Mouse (Mus musculus): ENCODE measurements around the gene Ptpn6. TPM values are rescaled to one million over a fixed set of nuclear protein-coding genes. Genes with fewer than 3 reads are reported as not detected.
A peak's percentile ranks its signal among the peaks of the same experiment; 100 is the strongest.

The Ptpn6 gene
- polyA plus RNA-seq (2014; fragmentation: Nextera tagmentation; extraction: Ambion mirVana) = 2.1 and 5.6 TPM in 2 replicates

DNA sequence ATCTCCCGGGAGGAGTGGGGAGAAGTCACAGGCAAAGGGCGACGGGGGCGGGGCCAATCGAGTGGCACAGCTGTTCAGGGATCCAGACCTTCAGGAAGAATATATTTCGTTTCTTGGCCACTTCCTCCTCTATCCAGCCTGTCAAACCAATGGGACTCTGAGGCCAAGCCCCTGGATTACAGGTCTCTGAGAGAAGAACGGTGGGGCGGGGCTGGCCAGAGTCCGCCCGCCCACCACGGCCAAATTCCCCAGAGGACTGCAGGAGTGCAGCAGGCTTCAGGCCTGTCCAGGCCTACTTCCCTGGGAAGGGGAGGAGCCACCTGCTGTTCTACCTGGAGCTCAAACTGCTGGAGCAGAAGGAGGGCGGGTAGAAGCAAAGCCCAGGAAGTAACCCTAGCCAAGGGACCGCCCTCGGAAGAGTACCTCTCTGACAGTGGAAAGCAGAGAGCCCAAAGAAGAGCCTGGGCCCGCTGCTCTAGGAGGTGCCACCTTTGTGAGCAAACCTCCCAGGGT lies at the start of gene Ptpn6:
Gene Ptpn6, minus strand, starts transcription at position 204 of the 513 bp plus-strand sequence.
- H3K9ac ChIP-seq (replicated peaks; ENCODE audit: low read length) = no peak within 1 kb of the TSS; the same call in 1 of the 2 replicates
- H3K36me3 ChIP-seq (ENCODE audit: control insufficient read depth, insufficient read depth, low read length) = peaks cover 18% of the 10 kb centered on the region
- H3K4me1 ChIP-seq (ENCODE audit: control insufficient read depth, insufficient read depth, low read length) = peaks cover 25% of the 10 kb centered on the region
- H3K4me3 ChIP-seq (replicated peaks; ENCODE audit: low read depth, low read length) = no peak within 1 kb of the TSS
- ATAC-seq (ENCODE audit: low FRiP score, low TSS enrichment) = no peak
- DNase-seq = no peak
- no peak within 1 kb of the TSS for H3K27ac ChIP-seq (replicated peaks; ENCODE audit: low read depth, low read length)
- peak within 1 kb of the TSS; percentile 77; the same call in 1 of the 2 replicates for H3K4me2 ChIP-seq (ENCODE audit: low read length)
- no peaks in the 10 kb centered on the region for H3K9me3 ChIP-seq (ENCODE audit: control insufficient read depth, low read length)
- no peaks in the 10 kb centered on the region for H3K27me3 ChIP-seq (ENCODE audit: control insufficient read depth, insufficient read depth, low read length)
- 23% methylated on average over 15 of the region's 15 CpGs for WGBS

DNA sequence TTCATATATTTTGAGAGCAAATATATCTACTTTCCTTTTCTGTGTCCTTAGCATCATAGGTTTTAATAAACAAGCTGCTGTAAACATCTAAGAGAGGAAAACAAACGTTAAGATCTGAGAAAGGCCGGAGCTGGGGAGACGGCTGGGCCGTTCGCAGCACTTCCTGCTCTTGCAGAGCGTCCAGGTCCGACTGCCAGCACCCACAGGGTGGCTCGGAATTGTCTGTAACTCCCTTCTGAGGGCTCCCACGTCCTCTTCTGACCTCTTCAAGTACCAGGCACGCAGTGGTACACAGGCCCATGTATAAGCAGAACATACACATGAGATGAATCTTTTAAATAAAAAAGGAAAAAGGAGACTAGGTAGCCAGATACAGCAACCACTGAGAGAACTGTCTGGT lies 49.2 kb upstream of the Ptpn6 start:
- ATAC-seq (ENCODE audit: low FRiP score, low TSS enrichment) = no peak
- WGBS = 77% methylated on average over 10 of the region's 10 CpGs

DNA sequence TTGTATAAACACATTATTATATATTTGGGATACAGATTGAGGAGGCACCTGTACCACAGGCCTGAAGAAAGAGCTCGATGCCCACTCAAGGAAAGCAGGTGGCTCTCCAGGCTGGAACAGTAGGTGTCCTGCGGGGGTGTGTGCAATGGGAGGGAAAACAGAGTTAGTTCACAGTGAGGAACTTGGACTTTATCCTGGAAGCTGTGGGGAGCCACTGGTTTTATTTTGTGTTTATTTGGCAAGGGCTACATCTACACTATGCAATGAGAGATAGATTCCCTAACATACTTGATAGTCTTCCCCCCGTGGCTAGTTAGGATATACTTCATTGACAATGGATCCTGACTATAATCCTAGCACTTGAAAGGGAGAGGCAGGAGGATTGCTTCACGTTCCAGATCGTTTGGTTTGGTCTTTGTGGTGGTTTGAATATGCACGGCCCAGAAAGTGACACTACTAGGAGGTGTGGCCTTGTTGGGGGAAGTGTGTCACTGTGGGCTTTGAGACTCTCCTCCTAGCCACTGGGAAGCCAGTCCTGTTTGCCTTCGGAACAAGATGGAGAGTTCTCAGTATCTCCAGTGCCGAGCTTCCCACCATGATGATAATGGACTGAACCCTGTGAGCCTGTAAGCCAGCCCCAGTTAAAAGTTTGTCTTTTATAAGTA lies 48.4 kb upstream of the Ptpn6 start:
- no peak for ATAC-seq (ENCODE audit: low FRiP score, low TSS enrichment)
- H3K9ac ChIP-seq (replicated peaks; ENCODE audit: low read length) = no peak overlapping the region
- DNase-seq = no peak
- no peaks in the 10 kb centered on the region for H3K9me3 ChIP-seq (ENCODE audit: control insufficient read depth, low read length)
- no peak overlapping the region for H3K4me2 ChIP-seq (ENCODE audit: low read length)
- no peak overlapping the region for H3K4me3 ChIP-seq (replicated peaks; ENCODE audit: low read depth, low read length)
- 50% methylated on average over 8 of the region's 8 CpGs for WGBS
- no peaks in the 10 kb centered on the region for H3K36me3 ChIP-seq (ENCODE audit: control insufficient read depth, insufficient read depth, low read length)
- no peaks in the 10 kb centered on the region for H3K4me1 ChIP-seq (ENCODE audit: control insufficient read depth, insufficient read depth, low read length)
- no peak overlapping the region for H3K27ac ChIP-seq (replicated peaks; ENCODE audit: low read depth, low read length)
- no peaks in the 10 kb centered on the region for H3K27me3 ChIP-seq (ENCODE audit: control insufficient read depth, insufficient read depth, low read length)

More for the DNA sequence above, 49.2 kb upstream of the Ptpn6 start:
- Histone ChIP-seq H3K4me1 (ENCODE audit: control insufficient read depth, insufficient read depth, low read length) (no peaks in the 10 kb centered on the region), H3K4me3 (replicated peaks; ENCODE audit: low read depth, low read length) (no peak overlapping the region), H3K36me3 (ENCODE audit: control insufficient read depth, insufficient read depth, low read length) (no peaks in the 10 kb centered on the region), H3K27ac (replicated peaks; ENCODE audit: low read depth, low read length) (no peak overlapping the region), H3K9me3 (ENCODE audit: control insufficient read depth, low read length) (no peaks in the 10 kb centered on the region), H3K27me3 (ENCODE audit: control insufficient read depth, insufficient read depth, low read length) (no peaks in the 10 kb centered on the region), H3K4me2 (ENCODE audit: low read length) (no peak overlapping the region), H3K9ac (replicated peaks; ENCODE audit: low read length) (no peak overlapping the region)
- DNase-seq = no peak

DNA sequence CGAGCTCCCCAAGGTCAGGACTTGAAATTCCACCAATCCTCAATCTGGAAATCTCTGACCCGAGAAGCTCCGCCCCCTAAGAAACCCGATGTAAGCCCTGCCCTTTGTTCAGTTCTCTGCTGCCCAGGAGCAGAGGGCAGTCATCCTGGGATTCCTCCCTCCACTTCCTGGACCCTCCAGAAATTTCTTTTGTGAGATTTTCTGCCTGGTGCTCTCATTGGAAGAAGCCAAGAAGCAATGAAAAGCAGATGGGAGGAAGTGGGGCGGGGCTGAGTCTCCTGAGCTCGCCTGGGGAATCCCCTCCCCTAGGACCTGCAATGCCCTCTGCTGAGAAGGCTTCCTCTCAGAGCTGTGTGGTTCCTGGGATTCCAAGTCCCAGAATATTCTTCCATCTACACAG lies 43.9 kb upstream of the Ptpn6 start:
- ATAC-seq (ENCODE audit: low FRiP score, low TSS enrichment) (no peak), DNase-seq (peak; percentile 22)
- Histone ChIP-seq H3K4me3 (replicated peaks; ENCODE audit: low read depth, low read length) (no peak overlapping the region), H3K27me3 (ENCODE audit: control insufficient read depth, insufficient read depth, low read length) (no peaks in the 10 kb centered on the region), H3K4me2 (ENCODE audit: low read length) (no peak overlapping the region), H3K27ac (replicated peaks; ENCODE audit: low read depth, low read length) (no peak overlapping the region), H3K4me1 (ENCODE audit: control insufficient read depth, insufficient read depth, low read length) (peaks cover 15% of the 10 kb centered on the region; the same call in 1 of the 2 replicates), H3K36me3 (ENCODE audit: control insufficient read depth, insufficient read depth, low read length) (no peaks in the 10 kb centered on the region), H3K9ac (replicated peaks; ENCODE audit: low read length) (no peak overlapping the region), H3K9me3 (ENCODE audit: control insufficient read depth, low read length) (no peaks in the 10 kb centered on the region)
- 28% methylated on average over 6 of the region's 6 CpGs for WGBS

DNA sequence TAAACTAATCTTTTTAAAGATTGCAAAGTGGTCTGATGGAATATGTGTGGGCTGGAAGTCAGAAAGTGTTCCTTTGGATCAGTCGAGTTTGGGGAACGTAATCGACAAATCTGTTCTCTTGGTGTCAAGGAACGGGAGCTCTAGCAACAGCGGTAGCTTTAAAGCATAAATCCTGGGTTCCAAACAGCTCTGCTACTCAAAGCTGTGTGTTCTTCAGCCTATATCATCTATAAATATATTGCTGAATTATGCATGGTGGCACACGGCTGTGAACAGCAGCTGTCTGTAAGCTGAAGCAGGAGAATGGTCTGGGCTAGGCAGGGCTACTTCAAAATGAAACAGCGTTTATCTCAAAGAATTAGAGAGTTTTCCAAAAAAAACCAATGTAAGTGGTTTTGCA lies 42.4 kb upstream of the Ptpn6 start:
- ATAC-seq (ENCODE audit: low FRiP score, low TSS enrichment) = no peak
- no peak for DNase-seq
- Histone ChIP-seq H3K9ac (replicated peaks; ENCODE audit: low read length) (no peak overlapping the region), H3K36me3 (ENCODE audit: control insufficient read depth, insufficient read depth, low read length) (no peaks in the 10 kb centered on the region), H3K9me3 (ENCODE audit: control insufficient read depth, low read length) (no peaks in the 10 kb centered on the region), H3K27me3 (ENCODE audit: control insufficient read depth, insufficient read depth, low read length) (no peaks in the 10 kb centered on the region), H3K4me2 (ENCODE audit: low read length) (no peak overlapping the region), H3K4me3 (replicated peaks; ENCODE audit: low read depth, low read length) (no peak overlapping the region), H3K27ac (replicated peaks; ENCODE audit: low read depth, low read length) (no peak overlapping the region), H3K4me1 (ENCODE audit: control insufficient read depth, insufficient read depth, low read length) (peaks cover 15% of the 10 kb centered on the region; the same call in 1 of the 2 replicates)
- WGBS = 86% methylated on average over 7 of the region's 7 CpGs

DNA sequence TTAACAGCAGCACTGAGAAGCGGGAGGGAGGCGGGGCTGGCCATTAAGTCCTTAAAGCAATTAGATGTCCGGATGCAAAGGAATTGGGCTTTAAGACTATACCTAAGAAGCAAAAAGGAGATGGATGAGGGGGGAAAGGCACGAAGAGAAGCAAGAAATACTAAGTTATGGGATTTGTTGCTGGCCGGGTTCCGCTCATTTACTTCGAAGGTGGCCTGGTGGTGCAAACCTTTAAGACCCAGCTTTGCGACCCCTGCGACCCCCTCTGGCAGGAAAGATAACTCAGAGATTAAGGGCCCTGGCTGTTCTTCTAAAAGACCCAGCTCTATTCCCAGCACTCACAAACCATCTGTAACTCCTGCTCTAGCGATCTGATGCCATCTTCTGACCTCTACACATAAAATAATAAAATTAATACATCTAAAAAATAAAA lies 41.5 kb upstream of the Ptpn6 start:
- Histone ChIP-seq H3K4me3 (replicated peaks; ENCODE audit: low read depth, low read length) (peak overlapping the region; percentile 30), H3K9me3 (ENCODE audit: control insufficient read depth, low read length) (no peaks in the 10 kb centered on the region), H3K4me2 (ENCODE audit: low read length) (peak overlapping the region; percentile 58), H3K27ac (replicated peaks; ENCODE audit: low read depth, low read length) (no peak overlapping the region), H3K9ac (replicated peaks; ENCODE audit: low read length) (peak overlapping the region; percentile 10; the same call in 1 of the 2 replicates), H3K36me3 (ENCODE audit: control insufficient read depth, insufficient read depth, low read length) (no peaks in the 10 kb centered on the region), H3K27me3 (ENCODE audit: control insufficient read depth, insufficient read depth, low read length) (no peaks in the 10 kb centered on the region), H3K4me1 (ENCODE audit: control insufficient read depth, insufficient read depth, low read length) (peaks cover 15% of the 10 kb centered on the region; the same call in 1 of the 2 replicates)
- DNase-seq (no peak), ATAC-seq (ENCODE audit: low FRiP score, low TSS enrichment) (no peak)
- WGBS = 2% methylated on average over 10 of the region's 10 CpGs

DNA sequence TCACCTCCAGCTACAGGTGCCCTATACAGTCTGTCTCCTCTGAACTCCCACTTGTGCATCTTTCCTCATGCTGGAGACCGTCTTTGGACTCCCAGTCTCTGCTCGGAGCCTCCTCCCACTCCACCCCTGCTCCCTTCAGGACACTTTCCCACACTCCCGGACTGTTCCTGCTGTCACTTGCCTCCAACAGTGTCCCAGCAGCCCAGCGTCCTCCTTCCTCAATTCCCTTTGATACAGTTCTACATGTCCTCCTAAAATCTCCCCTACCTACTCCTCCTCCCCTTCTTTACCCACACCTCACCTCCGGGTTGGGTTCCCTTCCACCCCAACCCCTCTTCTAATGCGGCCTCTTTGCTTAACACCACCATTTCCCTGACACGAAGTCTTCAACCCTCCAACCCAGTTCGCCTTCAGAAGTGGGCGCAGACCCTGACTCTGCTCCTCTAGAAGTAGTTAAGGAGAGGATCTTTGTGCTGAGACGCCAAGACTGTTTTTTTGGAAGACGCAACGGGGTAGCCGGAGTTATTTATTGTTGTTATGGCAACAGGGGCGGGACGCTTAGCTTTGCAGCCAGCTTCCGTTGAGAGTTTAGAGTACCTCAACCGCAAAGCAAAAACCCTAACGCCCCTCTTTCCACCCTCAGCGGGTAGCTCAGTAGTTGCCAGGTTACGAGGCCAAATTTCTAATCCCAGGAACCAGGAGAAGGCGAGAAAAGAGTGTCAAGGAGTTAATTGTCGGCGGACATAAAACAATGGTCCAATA lies 40.9 kb upstream of the Ptpn6 start, which contains the start of gene Lrrc23:
Gene Lrrc23, minus strand, starts transcription at position 506 of the 762 bp plus-strand sequence.
- Histone ChIP-seq H3K27me3 (ENCODE audit: control insufficient read depth, insufficient read depth, low read length) (no peaks in the 10 kb centered on the region), H3K4me2 (ENCODE audit: low read length) (peak within 1 kb of the TSS; percentile 58), H3K9ac (replicated peaks; ENCODE audit: low read length) (peak within 1 kb of the TSS; percentile 10; the same call in 1 of the 2 replicates)

DNA sequence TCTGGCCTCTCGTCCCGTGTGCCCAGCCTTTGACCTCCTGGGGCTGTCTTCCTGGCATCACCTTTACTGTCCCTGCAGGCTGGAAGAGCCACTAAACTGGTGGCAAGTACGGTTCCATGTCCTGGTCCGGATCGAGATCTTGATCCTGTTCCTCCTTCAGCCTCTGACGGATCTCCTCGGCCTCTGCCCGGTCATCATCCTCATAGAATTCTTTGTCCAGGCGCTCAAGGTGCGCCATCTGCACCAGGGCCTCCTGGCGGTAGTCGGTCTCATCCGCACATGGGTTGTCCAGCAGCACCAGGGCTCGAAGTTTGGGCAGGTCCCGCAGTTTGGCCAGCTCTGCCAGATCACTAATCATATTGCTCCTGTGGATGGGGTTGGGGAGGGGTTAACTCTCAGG lies 32.0 kb upstream of the Ptpn6 start:
- Histone ChIP-seq H3K4me1 (ENCODE audit: control insufficient read depth, insufficient read depth, low read length) (peaks cover 19% of the 10 kb centered on the region), H3K36me3 (ENCODE audit: control insufficient read depth, insufficient read depth, low read length) (no peaks in the 10 kb centered on the region), H3K4me2 (ENCODE audit: low read length) (no peak overlapping the region), H3K27me3 (ENCODE audit: control insufficient read depth, insufficient read depth, low read length) (no peaks in the 10 kb centered on the region), H3K4me3 (replicated peaks; ENCODE audit: low read depth, low read length) (no peak overlapping the region), H3K9me3 (ENCODE audit: control insufficient read depth, low read length) (no peaks in the 10 kb centered on the region), H3K27ac (replicated peaks; ENCODE audit: low read depth, low read length) (no peak overlapping the region), H3K9ac (replicated peaks; ENCODE audit: low read length) (no peak overlapping the region)
- ATAC-seq (ENCODE audit: low FRiP score, low TSS enrichment) (no peak), DNase-seq (no peak)
- 88% methylated on average over 15 of the region's 15 CpGs for whole genome bisulfite sequencing

More for the DNA sequence above, 40.9 kb upstream of the Ptpn6 start, which contains the start of gene Lrrc23:
- ATAC-seq (ENCODE audit: low FRiP score, low TSS enrichment) = no peak
- Histone ChIP-seq H3K4me3 (replicated peaks; ENCODE audit: low read depth, low read length) (peak within 1 kb of the TSS; percentile 30), H3K27ac (replicated peaks; ENCODE audit: low read depth, low read length) (no peak within 1 kb of the TSS), H3K4me1 (ENCODE audit: control insufficient read depth, insufficient read depth, low read length) (peaks cover 15% of the 10 kb centered on the region; the same call in 1 of the 2 replicates), H3K9me3 (ENCODE audit: control insufficient read depth, low read length) (no peaks in the 10 kb centered on the region), H3K36me3 (ENCODE audit: control insufficient read depth, insufficient read depth, low read length) (no peaks in the 10 kb centered on the region)
- peak; percentile 79 for DNase-seq
- WGBS = 1% methylated on average over 23 of the region's 23 CpGs

All from midbrain, embryonic 14.5 days (tissue).